Mouse (Mus musculus): ENCODE data around the gene Cxcr3.

- no peak for TF ChIP-seq ZNF384 (IDR thresholded peaks at IDR 0.05; ENCODE audit: low read depth, low read length)
- TF ChIP-seq CHD2 (IDR thresholded peaks at IDR 0.05; ENCODE audit: low read depth, low read length), result no peak
- no peak for TF ChIP-seq ZC3H11A (IDR thresholded peaks at IDR 0.05; ENCODE audit: borderline replicate concordance, low read depth, low read length)
- TF ChIP-seq HCFC1 (IDR thresholded peaks at IDR 0.05; ENCODE audit: borderline replicate concordance, insufficient read depth, low read length), result no peak
These were observed 912 bp upstream of the Cxcr3 start for GRCm38 (mm10) chrX:101734981-101735380.

Data from ES-E14 (cell line).